Mouse (Mus musculus): ENCODE results near the gene Pdk4.

Gene Pdk4

GRCm38 (mm10) chr6:5495961-5496853, at the start of gene Pdk4:
Pdk4 (minus strand) TSS chr6:5496309.
- DNase-seq (ENCODE audit: inconsistent age in 2 of 2, low spot score in 1 of 2): peak; percentile 85 to 96

- no peak for DNase-seq (ENCODE audit: inconsistent age in 2 of 2, low spot score in 1 of 2)
Observed at GRCm38 (mm10) chr6:5537855-5538365, 41.8 kb upstream of the Pdk4 start.

- no peak for DNase-seq (ENCODE audit: inconsistent age in 2 of 2, low spot score in 1 of 2)
Observed at GRCm38 (mm10) chr6:5535754-5536153, 39.6 kb upstream of the Pdk4 start.

- no peak for DNase-seq (ENCODE audit: inconsistent age in 2 of 2, low spot score in 1 of 2)
Observed at GRCm38 (mm10) chr6:5517091-5517490, 21.0 kb upstream of the Pdk4 start.

GRCm38 (mm10) chr6:5509757-5510156, 13.6 kb upstream of the Pdk4 start:
- peak; percentile 56 to 82 for DNase-seq (ENCODE audit: inconsistent age in 2 of 2, low spot score in 1 of 2)

GRCm38 (mm10) chr6:5509303-5509702, 13.2 kb upstream of the Pdk4 start:
- peak; percentile 44 to 76 for DNase-seq (ENCODE audit: inconsistent age in 2 of 2, low spot score in 1 of 2)

GRCm38 (mm10) chr6:5507821-5508220, 11.7 kb upstream of the Pdk4 start:
- DNase-seq (ENCODE audit: inconsistent age in 2 of 2, low spot score in 1 of 2): peak in 1 of 2 experiments; percentile 41

- no peak for DNase-seq (ENCODE audit: inconsistent age in 2 of 2, low spot score in 1 of 2)
Observed at GRCm38 (mm10) chr6:5506271-5506670, 10.2 kb upstream of the Pdk4 start.

- DNase-seq (ENCODE audit: inconsistent age in 2 of 2, low spot score in 1 of 2): no peak
Observed at GRCm38 (mm10) chr6:5502810-5503209, 6.7 kb upstream of the Pdk4 start.

- DNase-seq (ENCODE audit: inconsistent age in 2 of 2, low spot score in 1 of 2): no peak
Observed at GRCm38 (mm10) chr6:5501551-5501950, 5.4 kb upstream of the Pdk4 start.

GRCm38 (mm10) chr6:5498740-5499139, 2.6 kb upstream of the Pdk4 start:
- DNase-seq (ENCODE audit: inconsistent age in 2 of 2, low spot score in 1 of 2): peak in 1 of 2 experiments; percentile 55

- no peak for DNase-seq (ENCODE audit: inconsistent age in 2 of 2, low spot score in 1 of 2)
Observed at GRCm38 (mm10) chr6:5496854-5497235, 736 bp upstream of the Pdk4 start.

GRCm38 (mm10) chr6:5485028-5485427, 11.1 kb downstream of the Pdk4 start:
- DNase-seq (ENCODE audit: inconsistent age in 2 of 2, low spot score in 1 of 2): no peak

- DNase-seq (ENCODE audit: inconsistent age in 2 of 2, low spot score in 1 of 2): no peak
Observed at GRCm38 (mm10) chr6:5482270-5482783, 13.8 kb downstream of the Pdk4 start.

GRCm38 (mm10) chr6:5481066-5481465, 15.0 kb downstream of the Pdk4 start:
- DNase-seq (ENCODE audit: inconsistent age in 2 of 2, low spot score in 1 of 2): no peak

GRCm38 (mm10) chr6:5474021-5474420, 22.1 kb downstream of the Pdk4 start:
- DNase-seq (ENCODE audit: inconsistent age in 2 of 2, low spot score in 1 of 2): no peak

- DNase-seq (ENCODE audit: inconsistent age in 2 of 2, low spot score in 1 of 2): no peak
Observed at GRCm38 (mm10) chr6:5472692-5473091, 23.4 kb downstream of the Pdk4 start.

GRCm38 (mm10) chr6:5470480-5471318, 25.4 kb downstream of the Pdk4 start:
- no peak for DNase-seq (ENCODE audit: inconsistent age in 2 of 2, low spot score in 1 of 2)

GRCm38 (mm10) chr6:5455836-5456235, 40.3 kb downstream of the Pdk4 start:
- DNase-seq (ENCODE audit: inconsistent age in 2 of 2, low spot score in 1 of 2): no peak

GRCm38 (mm10) chr6:5449878-5450277, 46.2 kb downstream of the Pdk4 start:
- DNase-seq (ENCODE audit: inconsistent age in 2 of 2, low spot score in 1 of 2): no peak

- DNase-seq (ENCODE audit: inconsistent age in 2 of 2, low spot score in 1 of 2): no peak
Observed at GRCm38 (mm10) chr6:5448396-5448795, 47.7 kb downstream of the Pdk4 start.

Data from adrenal gland, adult (tissue).